Mouse (Mus musculus): ENCODE results near the gene Hdgf. TPM values are rescaled to one million over a fixed set of nuclear protein-coding genes. Genes with fewer than 3 reads are reported as not detected.

Gene Hdgf
- total and polyA plus RNA-seq, 2 experiments from 2014 or later = 121 to 160 TPM

GRCm38 (mm10) chr3:87919336-87920108, 13.4 kb downstream of the Hdgf start, which contains the start of gene Mrpl24:
Gene Mrpl24, plus strand, starts transcription at chr3:87919506.
- H3K27me3 ChIP-seq (ENCODE audit: insufficient read depth, low read length) = no peaks in the 10 kb centered on the region
- H3K9ac ChIP-seq = peak within 1 kb of the TSS; percentile 56
- H3K4me2 ChIP-seq (ENCODE audit: low read depth) = peak within 1 kb of the TSS; percentile 66
- under 1% methylated on average over 30 of the region's 30 CpGs for WGBS
- H3K27ac ChIP-seq (ENCODE audit: low read depth, low read length) = peak within 1 kb of the TSS; percentile 70
- peak within 1 kb of the TSS; percentile 50 for H3K4me3 ChIP-seq (ENCODE audit: low read depth, low read length)
- ATAC-seq (peak; percentile 95), DNase-seq (peak; percentile 95)
- H3K4me1 ChIP-seq (ENCODE audit: insufficient read depth) = 0 out of 2 replicates have a peak, but pooled peaks cover 3% of the 10 kb centered on the region
- no peak for TF ChIP-seq CTCF (IDR thresholded peaks at IDR 0.05; ENCODE audit: low read depth)
- no peaks in the 10 kb centered on the region for H3K9me3 ChIP-seq (ENCODE audit: low read length)
- H3K36me3 ChIP-seq (ENCODE audit: insufficient read depth) = peaks cover 45% of the 10 kb centered on the region

GRCm38 (mm10) chr3:87920270-87920943, 14.3 kb downstream of the Hdgf start:
- H3K36me3 ChIP-seq (ENCODE audit: insufficient read depth) = peaks cover 45% of the 10 kb centered on the region

GRCm38 (mm10) chr3:87924996-87925395, 18.9 kb downstream of the Hdgf start:
- 89% methylated on average over 7 of the region's 7 CpGs for WGBS
- Histone ChIP-seq H3K4me2 (ENCODE audit: low read depth) (no peak overlapping the region), H3K4me1 (ENCODE audit: insufficient read depth) (peaks cover 5% of the 10 kb centered on the region; the same call in 1 of the 2 replicates), H3K9ac (no peak overlapping the region), H3K27ac (ENCODE audit: low read depth, low read length) (no peak overlapping the region), H3K36me3 (ENCODE audit: insufficient read depth) (peaks cover 56% of the 10 kb centered on the region), H3K4me3 (ENCODE audit: low read depth, low read length) (no peak overlapping the region), H3K27me3 (ENCODE audit: insufficient read depth, low read length) (no peaks in the 10 kb centered on the region), H3K9me3 (ENCODE audit: low read length) (no peaks in the 10 kb centered on the region)
- no peak for ATAC-seq
- no peak for TF ChIP-seq CTCF (IDR thresholded peaks at IDR 0.05; ENCODE audit: low read depth)
- no peak for DNase-seq

More at GRCm38 (mm10) chr3:87920270-87920943, 14.3 kb downstream of the Hdgf start:
- Histone ChIP-seq H3K4me3 (ENCODE audit: low read depth, low read length) (peak overlapping the region; percentile 50), H3K4me2 (ENCODE audit: low read depth) (peak overlapping the region; percentile 66), H3K27ac (ENCODE audit: low read depth, low read length) (no peak overlapping the region), H3K9me3 (ENCODE audit: low read length) (no peaks in the 10 kb centered on the region), H3K9ac (no peak overlapping the region), H3K4me1 (ENCODE audit: insufficient read depth) (0 out of 2 replicates have a peak, but pooled peaks cover 3% of the 10 kb centered on the region), H3K27me3 (ENCODE audit: insufficient read depth, low read length) (no peaks in the 10 kb centered on the region)
- 71% methylated on average over 9 of the region's 9 CpGs for WGBS
- no peak for DNase-seq
- ATAC-seq = no peak
- TF ChIP-seq CTCF (IDR thresholded peaks at IDR 0.05; ENCODE audit: low read depth) = peak; percentile 21; the same call in 1 of the 2 replicates

- Histone ChIP-seq H3K9me3 (ENCODE audit: low read length) (no peaks in the 10 kb centered on the region), H3K4me1 (ENCODE audit: insufficient read depth) (peaks cover 5% of the 10 kb centered on the region; the same call in 1 of the 2 replicates), H3K36me3 (ENCODE audit: insufficient read depth) (peaks cover 57% of the 10 kb centered on the region), H3K4me2 (ENCODE audit: low read depth) (no peak overlapping the region), H3K4me3 (ENCODE audit: low read depth, low read length) (no peak overlapping the region), H3K9ac (no peak overlapping the region), H3K27me3 (ENCODE audit: insufficient read depth, low read length) (no peaks in the 10 kb centered on the region), H3K27ac (ENCODE audit: low read depth, low read length) (no peak overlapping the region)
- DNase-seq (no peak), ATAC-seq (no peak)
- no peak for TF ChIP-seq CTCF (IDR thresholded peaks at IDR 0.05; ENCODE audit: low read depth)
- 96% methylated on average over 5 of the region's 5 CpGs for WGBS
Observed at GRCm38 (mm10) chr3:87927452-87927851, 21.3 kb downstream of the Hdgf start.

- Histone ChIP-seq H3K27ac (ENCODE audit: low read depth, low read length) (peak overlapping the region; percentile 90), H3K9ac (peak overlapping the region; percentile 86), H3K36me3 (ENCODE audit: insufficient read depth) (peaks cover 47% of the 10 kb centered on the region), H3K27me3 (ENCODE audit: insufficient read depth, low read length) (no peaks in the 10 kb centered on the region), H3K9me3 (ENCODE audit: low read length) (no peaks in the 10 kb centered on the region), H3K4me2 (ENCODE audit: low read depth) (peak overlapping the region; percentile 59), H3K4me3 (ENCODE audit: low read depth, low read length) (peak overlapping the region; percentile 77), H3K4me1 (ENCODE audit: insufficient read depth) (peaks cover 5% of the 10 kb centered on the region; the same call in 1 of the 2 replicates)
- TF ChIP-seq CTCF (IDR thresholded peaks at IDR 0.05; ENCODE audit: low read depth) = no peak
- WGBS = 7% methylated on average over 26 of the region's 26 CpGs
- DNase-seq (no peak), ATAC-seq (peak; percentile 19; the same call in 1 of the 2 replicates)
Observed at GRCm38 (mm10) chr3:87929341-87930077, 23.4 kb downstream of the Hdgf start.

- H3K9me3 ChIP-seq (ENCODE audit: low read length) = no peaks in the 10 kb centered on the region
- DNase-seq = peak; percentile 99
- peak within 1 kb of the TSS; percentile 90 for H3K27ac ChIP-seq (ENCODE audit: low read depth, low read length)
- H3K27me3 ChIP-seq (ENCODE audit: insufficient read depth, low read length) = no peaks in the 10 kb centered on the region
- H3K4me1 ChIP-seq (ENCODE audit: insufficient read depth) = peaks cover 5% of the 10 kb centered on the region; the same call in 1 of the 2 replicates
- under 1% methylated on average over 72 of the region's 78 CpGs for whole genome bisulfite sequencing
- ATAC-seq = peak; percentile 99
- peak within 1 kb of the TSS; percentile 59 for H3K4me2 ChIP-seq (ENCODE audit: low read depth)
- H3K4me3 ChIP-seq (ENCODE audit: low read depth, low read length) = peak within 1 kb of the TSS; percentile 77
- TF ChIP-seq CTCF (IDR thresholded peaks at IDR 0.05; ENCODE audit: low read depth) = peak; percentile 74
- H3K36me3 ChIP-seq (ENCODE audit: insufficient read depth) = peaks cover 45% of the 10 kb centered on the region
- peak within 1 kb of the TSS; percentile 86 for H3K9ac ChIP-seq
Observed at GRCm38 (mm10) chr3:87930078-87930795, 24.1 kb downstream of the Hdgf start, which contains the start of the genes Isg20l2 and Rrnad1. Gene Isg20l2, plus strand, starts transcription at chr3:87930314. Gene Rrnad1, minus strand, starts transcription at chr3:87930717.

Measured in forebrain, postnatal 0 days (tissue).